Mouse (Mus musculus) CH12.LX (cell line): ENCODE measurements around the gene Mbl2. TPM values are rescaled to one million over a fixed set of nuclear protein-coding genes. Genes with fewer than 3 reads are reported as not detected.

Experiments used
- DNase-seq: peaks from one replicate; pipeline ENCODE4 v3.0.0-alpha.2; 2013; ENCODE audit errors: extremely low read depth
- H3K27ac ChIP-seq: 2 replicates; pipeline ENCODE4 v1.5.1; 2012; ENCODE audit warnings: low read depth, mild to moderate bottlenecking, control low read depth, moderate library complexity; ENCODE audit not compliant: insufficient read depth
- H3K27me3 ChIP-seq: replicated peaks from 2 replicates; pipeline ENCODE3; 2012; ENCODE audit warnings: inconsistent platforms
- H3K36me3 ChIP-seq, 2 experiments: replicated peaks in 1 of 2; 2 replicates each; pipeline versions ENCODE3 to v1.6.1; 2012; ENCODE audit warnings: inconsistent platforms in 1 of 2, low read length in 1 of 2, mild to moderate bottlenecking in 1 of 2, mixed read lengths in 1 of 2, moderate library complexity in 1 of 2; ENCODE audit not compliant: control insufficient read depth in 1 of 2, insufficient read depth in 1 of 2
- H3K4me1 ChIP-seq, 2 experiments: 2 replicates each; pipeline ENCODE4 v1.6.1; 2012; ENCODE audit warnings: inconsistent platforms in 1 of 2, moderate library complexity in 1 of 2; ENCODE audit not compliant: insufficient read depth in 2 of 2, control insufficient read depth in 1 of 2
- H3K4me2 ChIP-seq: 2 replicates; pipeline ENCODE4 v1.6.1; 2012; ENCODE audit warnings: low read depth, mild to moderate bottlenecking, control low read depth; ENCODE audit not compliant: poor library complexity, insufficient read depth, severe bottlenecking
- H3K4me3 ChIP-seq, 3 experiments: fragments of 150-350 bp in 1 of 3; sonication (generic) in 1 of 3; replicated peaks in 1 of 3; 2 replicates each; pipeline versions ENCODE3 to v1.5.1; 2011 to 2012; ENCODE audit warnings: low read depth in 2 of 3, low read length in 2 of 3, mild to moderate bottlenecking in 2 of 3, moderate library complexity in 2 of 3, control low read depth in 1 of 3, improper control_type of control experiment in 1 of 3, inconsistent platforms in 1 of 3, mixed read lengths in 1 of 3; ENCODE audit not compliant: poor library complexity in 1 of 3
- H3K79me2 ChIP-seq: replicated peaks from 2 replicates; pipeline ENCODE4 v1.6.1; 2012; ENCODE audit warnings: mild to moderate bottlenecking, moderate library complexity; ENCODE audit not compliant: control insufficient read depth, poor library complexity, insufficient read depth, severe bottlenecking; ENCODE audit errors: extremely low read depth
- H3K9ac ChIP-seq: 2 replicates; pipeline ENCODE4 v1.6.1; 2012; ENCODE audit warnings: low read depth, mild to moderate bottlenecking, control low read depth, moderate library complexity; ENCODE audit not compliant: insufficient read depth
- H3K9me3 ChIP-seq: replicated peaks from 2 replicates; pipeline ENCODE3; 2012; ENCODE audit warnings: low read length, inconsistent platforms, mixed read lengths
- BHLHE40 ChIP-seq: IDR thresholded peaks from 2 replicates; pipeline ENCODE4 v1.6.1; 2011; ENCODE audit warnings: mild to moderate bottlenecking, low read depth, low read length, improper control_type of control experiment
- CTCF ChIP-seq, 2 experiments: IDR thresholded peaks in 1 of 2; conservative IDR thresholded peaks in 1 of 2; 2 replicates each; pipeline ENCODE4 v1.5.1; 2011 to 2012; ENCODE audit warnings: low read depth in 2 of 2, low read length in 2 of 2, improper control_type of control experiment in 1 of 2, inconsistent platforms in 1 of 2, mild to moderate bottlenecking in 1 of 2, moderate library complexity in 1 of 2
- E2F4 ChIP-seq: IDR thresholded peaks from 2 replicates; pipeline ENCODE4 v1.6.1; 2011; ENCODE audit warnings: low read depth, low read length, improper control_type of control experiment; ENCODE audit not compliant: insufficient replicate concordance
- EP300 ChIP-seq: IDR thresholded peaks from 2 replicates; pipeline ENCODE4 v1.6.1; 2011; ENCODE audit warnings: low read length, improper control_type of control experiment
- ETS1 ChIP-seq: conservative IDR thresholded peaks from 2 replicates; pipeline ENCODE4 v1.6.1; 2012; ENCODE audit warnings: low read depth, mild to moderate bottlenecking, inconsistent platforms, low read length, improper control_type of control experiment, moderate library complexity
- GABPA ChIP-seq: IDR thresholded peaks from 2 replicates; pipeline ENCODE4 v1.6.1; 2012; ENCODE audit warnings: low read depth, low read length, improper control_type of control experiment, inconsistent platforms; ENCODE audit not compliant: insufficient replicate concordance
- IRF4 ChIP-seq: IDR thresholded peaks from 2 replicates; pipeline ENCODE4 v1.6.1; 2014; ENCODE audit warnings: low read depth, mild to moderate bottlenecking, inconsistent platforms, low read length, improper control_type of control experiment
- JUN ChIP-seq: IDR thresholded peaks from 2 replicates; pipeline ENCODE4 v1.6.1; 2011; ENCODE audit warnings: low read depth, mild to moderate bottlenecking, low read length, improper control_type of control experiment, moderate library complexity; ENCODE audit not compliant: insufficient read depth
- JUND ChIP-seq: conservative IDR thresholded peaks from 2 replicates; pipeline ENCODE4 v1.6.1; 2011; ENCODE audit warnings: low read depth, low read length, improper control_type of control experiment
- KAT2A ChIP-seq: IDR thresholded peaks from 2 replicates; pipeline ENCODE4 v1.6.1; 2012; ENCODE audit warnings: low read length, improper control_type of control experiment, inconsistent platforms; ENCODE audit not compliant: insufficient replicate concordance
- MAX ChIP-seq: IDR thresholded peaks from 2 replicates; pipeline ENCODE4 v1.6.1; 2011; ENCODE audit warnings: low read length, improper control_type of control experiment
- MAZ ChIP-seq: IDR thresholded peaks from 2 replicates; pipeline ENCODE4 v1.6.1; 2012; ENCODE audit warnings: low read depth, mild to moderate bottlenecking, inconsistent platforms, low read length, improper control_type of control experiment, moderate library complexity
- MXI1 ChIP-seq: IDR thresholded peaks from 2 replicates; pipeline ENCODE4 v1.6.1; 2011; ENCODE audit warnings: mild to moderate bottlenecking, low read depth, low read length, improper control_type of control experiment
- MYC ChIP-seq: IDR thresholded peaks from 2 replicates; pipeline ENCODE4 v1.6.1; 2011; ENCODE audit warnings: low read depth, mild to moderate bottlenecking, improper control_type of control experiment, low read length
- PAX5 ChIP-seq: IDR thresholded peaks from 2 replicates; pipeline ENCODE4 v1.6.1; 2012; ENCODE audit warnings: low read length, inconsistent platforms, mixed read lengths
- POLR2A ChIP-seq: IDR thresholded peaks from 2 replicates; pipeline ENCODE4 v1.6.1; 2011; ENCODE audit warnings: low read depth, mild to moderate bottlenecking, improper control_type of control experiment, low read length
- RAD21 ChIP-seq: IDR thresholded peaks from 2 replicates; pipeline ENCODE4 v1.6.1; 2011; ENCODE audit warnings: low read depth, mild to moderate bottlenecking, low read length, improper control_type of control experiment, moderate library complexity
- SIN3A ChIP-seq: IDR thresholded peaks from 2 replicates; pipeline ENCODE4 v1.6.1; 2012; ENCODE audit warnings: low read length, improper control_type of control experiment, inconsistent platforms
- SMC3 ChIP-seq: IDR thresholded peaks from 2 replicates; pipeline ENCODE4 v1.6.1; 2011; ENCODE audit warnings: low read depth, low read length, improper control_type of control experiment
- TBP ChIP-seq: conservative IDR thresholded peaks from 2 replicates; pipeline ENCODE4 v1.6.1; 2011; ENCODE audit warnings: low read depth, low read length, improper control_type of control experiment
- TCF12 ChIP-seq: IDR thresholded peaks from 2 replicates; pipeline ENCODE4 v1.6.1; 2014; ENCODE audit warnings: low read depth, mild to moderate bottlenecking, inconsistent platforms, low read length, improper control_type of control experiment
- USF1 ChIP-seq: IDR thresholded peaks from 2 replicates; pipeline ENCODE4 v1.6.1; 2014; ENCODE audit warnings: low read depth, mild to moderate bottlenecking, inconsistent platforms, low read length, improper control_type of control experiment
- ZC3H11A ChIP-seq: IDR thresholded peaks from 2 replicates; pipeline ENCODE4 v1.6.1; 2012; ENCODE audit warnings: low read depth, mild to moderate bottlenecking, inconsistent platforms, low read length, improper control_type of control experiment
- ZKSCAN1 ChIP-seq: IDR thresholded peaks from 2 replicates; pipeline ENCODE4 v1.6.1; 2012; ENCODE audit warnings: low read depth, inconsistent platforms, low read length, improper control_type of control experiment, borderline replicate concordance
- dilution Hi-C: fragments of 300-500 bp; cut with MboI; formaldehyde crosslinking; loops from 2 replicates; pipeline ENCODE4 v1.14.3; 2020; ENCODE audit warnings: low sequenced_read_pairs; ENCODE audit not compliant: extremely low pct_unique_long_range_greater_than_20kb, extremely low pct_ligation_motif_present
- in situ Hi-C: fragments of 300-500 bp; cut with MboI; formaldehyde crosslinking; loops from 3 replicates; pipeline ENCODE4 v1.14.3; 2019; ENCODE audit warnings: low sequenced_read_pairs, low pct_ligation_motif_present, low pct_unique_long_range_greater_than_20kb, mixed read lengths
- polyA plus RNA-seq: library from polyadenylated mRNA; unstranded; fragments of >175 nt; gene quantifications from 2 replicates; pipeline ENCODE4 v1.2.1, GENCODE M21; 2012; ENCODE audit warnings: low read depth; ENCODE audit not compliant: insufficient read length
- total RNA-seq, 2 experiments: library from RNA; depleted of rRNA; stranded (reverse); fragments of 300-350 nt in 1 of 2; fragments of >200 nt in 1 of 2; gene quantifications; 2 replicates each; pipeline ENCODE4 v1.2.3; 2012 to 2014

Gene Mbl2
- total and polyA plus RNA-seq, 3 experiments = not detected

DNA sequence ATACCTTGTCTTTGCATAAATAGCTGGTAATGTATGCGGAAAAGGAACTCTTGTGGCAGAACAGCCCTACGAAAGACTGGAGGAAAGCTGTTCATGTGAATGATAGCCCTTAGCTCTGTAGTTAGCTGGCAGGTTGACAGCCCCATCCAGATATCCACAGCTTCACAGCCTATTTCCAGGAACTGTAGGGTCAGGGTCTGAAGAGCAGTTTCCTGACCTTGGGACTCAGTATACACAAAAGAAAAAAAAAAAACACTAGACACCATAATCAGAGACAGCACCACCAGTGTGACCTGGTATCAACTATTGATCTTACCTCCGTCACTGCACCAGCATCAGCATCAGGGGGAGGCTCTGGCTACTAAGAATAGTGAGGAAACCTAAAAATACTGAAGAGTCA lies 3.3 kb upstream of the Mbl2 start:
- dilution Hi-C loops = no loop called here
- H3K4me3 ChIP-seq = no peak overlapping the region

GRCm38 (mm10) chr19:30234416-30234815 lies 1.7 kb downstream of the Mbl2 start:
- in situ Hi-C loops = loop anchor here (10.0 kb wide), 1 partner anchor 320 kb away; no protein-coding TSS in a partner anchor
- dilution Hi-C loops = no loop called here
- H3K4me1 ChIP-seq = no peaks in the 10 kb centered on the region
- no peak overlapping the region for H3K4me2 ChIP-seq
- no peak overlapping the region for H3K4me3 ChIP-seq
- TF ChIP-seq ZKSCAN1 (no peak), POLR2A (no peak), JUND (no peak), USF1 (no peak), IRF4 (no peak), JUN (no peak), MAZ (no peak), KAT2A (no peak), SIN3A (no peak), E2F4 (no peak), TCF12 (no peak), TBP (no peak), GABPA (no peak), MXI1 (no peak), MYC (no peak), SMC3 (no peak), BHLHE40 (no peak), RAD21 (no peak), ETS1 (no peak)
- no peak for DNase-seq
- H3K27ac ChIP-seq = no peak overlapping the region
- H3K9me3 ChIP-seq = no peaks in the 10 kb centered on the region
- no peaks in the 10 kb centered on the region for H3K79me2 ChIP-seq
- H3K27me3 ChIP-seq = no peaks in the 10 kb centered on the region
- no peaks in the 10 kb centered on the region for H3K36me3 ChIP-seq
- H3K9ac ChIP-seq = no peak overlapping the region

More for the DNA sequence above, 3.3 kb upstream of the Mbl2 start:
- DNase-seq = no peak
- TF ChIP-seq ZC3H11A (no peak), EP300 (no peak), JUND (no peak), PAX5 (no peak), MYC (no peak), MXI1 (no peak), TBP (no peak), ZKSCAN1 (no peak), CTCF (conservative IDR thresholded peaks at IDR 0.05 in 1 of 2, IDR thresholded peaks at IDR 0.05 in 1 of 2; ENCODE audit: low read depth in 2 of 2, low read length in 2 of 2) (no peak), JUN (no peak), MAX (no peak)
- Histone ChIP-seq H3K79me2 (no peaks in the 10 kb centered on the region), H3K9me3 (no peaks in the 10 kb centered on the region), H3K9ac (no peak overlapping the region), H3K4me2 (no peak overlapping the region), H3K27ac (no peak overlapping the region), H3K4me1 (no peaks in the 10 kb centered on the region), H3K36me3 (no peaks in the 10 kb centered on the region), H3K27me3 (no peaks in the 10 kb centered on the region)
- in situ Hi-C loops = no loop called here
